Mouse (Mus musculus) MEL (cell line): ENCODE data around the gene Gm20388.

Experiments
- CTCF ChIP-seq, 3 experiments: IDR thresholded peaks in 2 of 3; conservative IDR thresholded peaks in 1 of 3; 2 replicates each; pipeline ENCODE4 v1.5.1; 2011 to 2012; ENCODE audit warnings: low read length in 3 of 3, low read depth in 2 of 3, mild to moderate bottlenecking in 2 of 3, improper control_type of control experiment in 1 of 3, inconsistent platforms in 1 of 3, mixed read lengths in 1 of 3, moderate library complexity in 1 of 3; ENCODE audit not compliant: control insufficient read depth in 1 of 3, insufficient read depth in 1 of 3, poor library complexity in 1 of 3, severe bottlenecking in 1 of 3
- HCFC1 ChIP-seq: IDR thresholded peaks from 2 replicates; pipeline ENCODE4 v1.6.1; 2012; ENCODE audit warnings: low read depth, mild to moderate bottlenecking, inconsistent platforms, low read length, improper control_type of control experiment, moderate library complexity
- MYC ChIP-seq: IDR thresholded peaks from 2 replicates; pipeline ENCODE4 v1.6.1; 2011; ENCODE audit warnings: low read depth, mild to moderate bottlenecking, low read length, improper control_type of control experiment, moderate library complexity
- NELFE ChIP-seq: IDR thresholded peaks from 2 replicates; pipeline ENCODE4 v1.6.1; 2011; ENCODE audit warnings: low read depth, low read length, improper control_type of control experiment
- POLR2A ChIP-seq, 2 experiments: IDR thresholded peaks; 2 replicates each; pipeline ENCODE4 v1.6.1; 2011 to 2012; ENCODE audit warnings: low read length in 2 of 2, mild to moderate bottlenecking in 2 of 2, control low read depth in 1 of 2, improper control_type of control experiment in 1 of 2, low read depth in 1 of 2, moderate library complexity in 1 of 2; ENCODE audit not compliant: control insufficient read depth in 1 of 2, insufficient read depth in 1 of 2, poor library complexity in 1 of 2
- TCF12 ChIP-seq: IDR thresholded peaks from 2 replicates; pipeline ENCODE4 v1.6.1; 2014; ENCODE audit warnings: low read depth, mild to moderate bottlenecking, inconsistent platforms, low read length, improper control_type of control experiment, moderate library complexity
- USF1 ChIP-seq: IDR thresholded peaks from 2 replicates; pipeline ENCODE4 v1.6.1; 2014; ENCODE audit warnings: low read depth, mild to moderate bottlenecking, inconsistent platforms, low read length, improper control_type of control experiment, moderate library complexity
- ZNF384 ChIP-seq: IDR thresholded peaks from 2 replicates; pipeline ENCODE4 v1.6.1; 2012; ENCODE audit warnings: low read depth, mild to moderate bottlenecking, inconsistent platforms, low read length, improper control_type of control experiment

- no peak for TF ChIP-seq HCFC1
- no peak for TF ChIP-seq NELFE
- TF ChIP-seq CTCF (IDR thresholded peaks at IDR 0.05 in 2 of 3, conservative IDR thresholded peaks at IDR 0.05 in 1 of 3; ENCODE audit: control insufficient read depth in 1 of 3, insufficient read depth in 1 of 3, low read depth in 2 of 3, low read length in 3 of 3, poor library complexity in 1 of 3, severe bottlenecking in 1 of 3): no peak
- no peak for TF ChIP-seq USF1
- TF ChIP-seq TCF12: no peak
- no peak for TF ChIP-seq MYC
- no peak for TF ChIP-seq ZNF384
- no peak for TF ChIP-seq POLR2A (IDR thresholded peaks at IDR 0.05; ENCODE audit: control insufficient read depth in 1 of 2, insufficient read depth in 1 of 2, low read depth in 1 of 2, low read length in 2 of 2, poor library complexity in 1 of 2)
Measured at GRCm38 (mm10) chr8:122702957-122703356, 2792.3 kb downstream of the Gm20388 start.
